Mouse (Mus musculus) heart, embryonic 14.5 days (tissue): ENCODE data around the gene Nr1h5. TPM values are rescaled to one million over a fixed set of nuclear protein-coding genes. Genes with fewer than 3 reads are reported as not detected.

Experiments used
- ATAC-seq: fragments of 200-750 bp; cut with Nextera tagmentation; 2 replicates; pipeline ENCODE4 v1.8.0; 2017; ENCODE audit warnings: low read depth, moderate TSS enrichment; ENCODE audit not compliant: insufficient number of reproducible peaks, insufficient read depth, low FRiP score
- H3K27ac ChIP-seq, 2 experiments: fragments of 200-500 bp in 1 of 2; fragments of 300-500 bp in 1 of 2; sonication (generic) in 1 of 2; replicated peaks in 1 of 2; 2 replicates each; pipeline ENCODE4 v1.5.1; 2012 to 2014; ENCODE audit warnings: low read depth in 2 of 2, low read length in 2 of 2, control low read depth in 1 of 2, mild to moderate bottlenecking in 1 of 2, mixed read lengths in 1 of 2; ENCODE audit not compliant: control insufficient read depth in 1 of 2, insufficient read depth in 1 of 2
- H3K27me3 ChIP-seq: fragments of 300-500 bp; sonication (generic); 2 replicates; pipeline ENCODE4 v1.6.1; 2014; ENCODE audit warnings: mild to moderate bottlenecking, low read length, control low read depth; ENCODE audit not compliant: control insufficient read depth, insufficient read depth
- H3K36me3 ChIP-seq: fragments of 300-500 bp; sonication (generic); 2 replicates; pipeline ENCODE4 v1.6.1; 2014; ENCODE audit warnings: mild to moderate bottlenecking, control low read depth, low read length, mixed read lengths; ENCODE audit not compliant: control insufficient read depth, insufficient read depth
- H3K4me1 ChIP-seq, 2 experiments: fragments of 200-500 bp in 1 of 2; fragments of 300-500 bp in 1 of 2; sonication (generic) in 1 of 2; 2 replicates each; pipeline ENCODE4 v1.6.1; 2012 to 2014; ENCODE audit warnings: low read length in 2 of 2, control low read depth in 1 of 2, mixed read lengths in 1 of 2; ENCODE audit not compliant: control insufficient read depth in 2 of 2, insufficient read depth in 2 of 2
- H3K4me2 ChIP-seq: fragments of 300-500 bp; sonication (generic); 2 replicates; pipeline ENCODE4 v1.6.1; 2014; ENCODE audit warnings: mild to moderate bottlenecking, low read length
- H3K4me3 ChIP-seq, 2 experiments: fragments of 200-500 bp in 1 of 2; fragments of 300-500 bp in 1 of 2; sonication (generic) in 1 of 2; 2 replicates each; pipeline ENCODE4 v1.5.1; 2012 to 2014; ENCODE audit warnings: low read length in 2 of 2, mild to moderate bottlenecking in 2 of 2, control low read depth in 1 of 2, low read depth in 1 of 2, moderate library complexity in 1 of 2; ENCODE audit not compliant: control insufficient read depth in 1 of 2, insufficient read depth in 1 of 2
- H3K9ac ChIP-seq: fragments of 300-500 bp; sonication (generic); 2 replicates; pipeline ENCODE4 v1.6.1; 2014; ENCODE audit warnings: mild to moderate bottlenecking, low read length
- H3K9me3 ChIP-seq: fragments of 300-500 bp; sonication (generic); 2 replicates; pipeline ENCODE4 v1.6.1; 2016; ENCODE audit warnings: low read length, control low read depth; ENCODE audit not compliant: control insufficient read depth
- WGBS: fragments of 180-500 bp; shearing (Covaris S2); extraction: QIAGEN DNeasy Blood & Tissue Kit; methylation state at CpG from one replicate; pipeline ENCODE4 v1.1.7; 2014; 5-methylcytosine and 5-hydroxymethylcytosine counted together
- polyA plus RNA-seq: library from polyadenylated mRNA; unstranded; fragments of >200 nt; fragmentation: Nextera tagmentation; extraction: Ambion mirVana; gene quantifications from 2 replicates; pipeline ENCODE4 v1.2.1, GENCODE M21; 2014

The Nr1h5 gene
- polyA plus RNA-seq, 1 experiment from 2014 or later = not detected

- 59% methylated on average over 8 of the region's 8 CpGs for WGBS
Observed at GRCm38 (mm10) chr3:102991041-102991440, 27.1 kb upstream of the Nr1h5 start.

GRCm38 (mm10) chr3:102980349-102980736 lies 16.4 kb upstream of the Nr1h5 start:
- H3K27ac ChIP-seq = no peak overlapping the region; a peak in 1 of 4 replicates
- no peak overlapping the region for H3K4me3 ChIP-seq
- H3K27me3 ChIP-seq = no peaks in the 10 kb centered on the region
- no peak overlapping the region; the same call in 1 of the 2 replicates for H3K4me2 ChIP-seq
- no peak overlapping the region for H3K9ac ChIP-seq
- H3K4me1 ChIP-seq = 0 out of 4 replicates have a peak, but pooled peaks cover 0 to 7% of the 10 kb centered on the region in 2 experiments
- ATAC-seq = no peak
- no peaks in the 10 kb centered on the region for H3K36me3 ChIP-seq
- 56% methylated on average over 3 of the region's 3 CpGs for WGBS
- H3K9me3 ChIP-seq = no peaks in the 10 kb centered on the region

More at GRCm38 (mm10) chr3:102991041-102991440, 27.1 kb upstream of the Nr1h5 start:
- H3K36me3 ChIP-seq = no peaks in the 10 kb centered on the region
- no peak overlapping the region for H3K9ac ChIP-seq
- no peak overlapping the region for H3K4me3 ChIP-seq
- H3K9me3 ChIP-seq = no peaks in the 10 kb centered on the region
- no peak overlapping the region for H3K27ac ChIP-seq
- no peaks in the 10 kb centered on the region for H3K27me3 ChIP-seq
- no peak for ATAC-seq
- H3K4me2 ChIP-seq = no peak overlapping the region
- H3K4me1 ChIP-seq = peaks cover 5% of the 10 kb centered on the region in 2 experiments

GRCm38 (mm10) chr3:102979550-102980348 lies 15.8 kb upstream of the Nr1h5 start:
- Histone ChIP-seq H3K27me3 (no peaks in the 10 kb centered on the region), H3K4me1 (0 out of 4 replicates have a peak, but pooled peaks cover 0 to 7% of the 10 kb centered on the region in 2 experiments), H3K4me3 (no peak overlapping the region), H3K9me3 (no peaks in the 10 kb centered on the region), H3K27ac (no peak overlapping the region; a peak in 1 of 4 replicates), H3K36me3 (no peaks in the 10 kb centered on the region), H3K9ac (no peak overlapping the region), H3K4me2 (no peak overlapping the region; the same call in 1 of the 2 replicates)
- 28% methylated on average over 10 of the region's 10 CpGs for WGBS
- ATAC-seq = no peak

GRCm38 (mm10) chr3:102976906-102977305 lies 13.0 kb upstream of the Nr1h5 start:
- Histone ChIP-seq H3K9ac (no peak overlapping the region), H3K4me3 (no peak overlapping the region), H3K27ac (no peak overlapping the region), H3K9me3 (no peaks in the 10 kb centered on the region), H3K4me2 (no peak overlapping the region), H3K36me3 (no peaks in the 10 kb centered on the region), H3K4me1 (0 out of 4 replicates have a peak, but pooled peaks cover 0 to 7% of the 10 kb centered on the region in 2 experiments), H3K27me3 (no peaks in the 10 kb centered on the region)
- no peak for ATAC-seq
- WGBS = 83% methylated on average over 4 of the region's 4 CpGs

GRCm38 (mm10) chr3:102970508-102970907 lies 6.6 kb upstream of the Nr1h5 start:
- no peak overlapping the region for H3K27ac ChIP-seq
- H3K4me3 ChIP-seq = no peak overlapping the region
- no peaks in the 10 kb centered on the region; the same call in 1 of the 2 replicates for H3K27me3 ChIP-seq
- H3K4me1 ChIP-seq = no peaks in the 10 kb centered on the region
- no peak overlapping the region for H3K4me2 ChIP-seq
- H3K36me3 ChIP-seq = no peaks in the 10 kb centered on the region
- H3K9ac ChIP-seq = no peak overlapping the region
- H3K9me3 ChIP-seq = no peaks in the 10 kb centered on the region
- 79% methylated on average over 3 of the region's 3 CpGs for WGBS
- no peak for ATAC-seq

GRCm38 (mm10) chr3:102970067-102970466 lies 6.1 kb upstream of the Nr1h5 start:
- ATAC-seq = no peak
- no peak overlapping the region for H3K4me2 ChIP-seq
- H3K4me3 ChIP-seq = no peak overlapping the region
- H3K27me3 ChIP-seq = no peaks in the 10 kb centered on the region; the same call in 1 of the 2 replicates
- H3K27ac ChIP-seq = no peak overlapping the region
- 71% methylated on average over 9 of the region's 9 CpGs for WGBS
- no peaks in the 10 kb centered on the region for H3K9me3 ChIP-seq
- no peak overlapping the region for H3K9ac ChIP-seq
- H3K36me3 ChIP-seq = no peaks in the 10 kb centered on the region
- no peaks in the 10 kb centered on the region for H3K4me1 ChIP-seq

- ATAC-seq = no peak
Observed at GRCm38 (mm10) chr3:102955596-102955995, 8.3 kb downstream of the Nr1h5 start.

More at GRCm38 (mm10) chr3:102955596-102955995, 8.3 kb downstream of the Nr1h5 start:
- Histone ChIP-seq H3K36me3 (no peaks in the 10 kb centered on the region), H3K9me3 (no peaks in the 10 kb centered on the region), H3K4me2 (no peak overlapping the region), H3K4me1 (no peaks in the 10 kb centered on the region), H3K27me3 (no peaks in the 10 kb centered on the region), H3K9ac (no peak overlapping the region), H3K4me3 (no peak overlapping the region), H3K27ac (no peak overlapping the region)
- 25% methylated on average over 3 of the region's 3 CpGs for WGBS
